Mouse (Mus musculus): ENCODE measurements at regions not wholly inside any gene's neighbourhood (a gene's known extent, or its start where the extent isn't known, plus 50 kb on each side); places are given as distances from the start of the nearest gene placed in this dataset.
"Not testable (repeated sequence)": the region's sequence is repeated elsewhere in the genome, so short reads cannot be mapped to it uniquely, and the experiment has no call there.

GRCm38 (mm10) chr12:64788761-64789160 is 128.9 kb upstream of the Gm527 start:
- no peak for DNase-seq (ENCODE audit: inconsistent age in 2 of 2, low spot score in 1 of 2)

GRCm38 (mm10) chr12:64808492-64808891 is 109.2 kb upstream of the Gm527 start:
- DNase-seq (ENCODE audit: inconsistent age in 2 of 2, low spot score in 1 of 2) = not testable (repeated sequence)

GRCm38 (mm10) chr12:64810081-64810480 is 107.6 kb upstream of the Gm527 start:
- DNase-seq (ENCODE audit: inconsistent age in 2 of 2, low spot score in 1 of 2) = no peak

- DNase-seq (ENCODE audit: inconsistent age in 2 of 2, low spot score in 1 of 2) = no peak
Measured at GRCm38 (mm10) chr12:64815871-64816270, 101.8 kb upstream of the Gm527 start.

GRCm38 (mm10) chr12:64817056-64817810 is 100.5 kb upstream of the Gm527 start:
- DNase-seq (ENCODE audit: inconsistent age in 2 of 2, low spot score in 1 of 2) = peak in 1 of 2 experiments; percentile 35

- no peak for DNase-seq (ENCODE audit: inconsistent age in 2 of 2, low spot score in 1 of 2)
Measured at GRCm38 (mm10) chr12:64820722-64821121, 97.0 kb upstream of the Gm527 start.

GRCm38 (mm10) chr12:64829662-64830249 is 88.0 kb upstream of the Gm527 start:
- DNase-seq (ENCODE audit: inconsistent age in 2 of 2, low spot score in 1 of 2) = peak in 1 of 2 experiments; percentile 65

GRCm38 (mm10) chr12:64832313-64833151 is 85.2 kb upstream of the Gm527 start:
- DNase-seq (ENCODE audit: inconsistent age in 2 of 2, low spot score in 1 of 2) = no peak

GRCm38 (mm10) chr12:64857709-64858108 is 60.0 kb upstream of the Gm527 start:
- no peak for DNase-seq (ENCODE audit: inconsistent age in 2 of 2, low spot score in 1 of 2)

Data from adrenal gland, adult (tissue).